Mouse (Mus musculus): ENCODE results near the gene 1110032A03Rik.
A peak's percentile ranks its signal among the peaks of the same experiment; 100 is the strongest.

1110032A03Rik gene

DNA sequence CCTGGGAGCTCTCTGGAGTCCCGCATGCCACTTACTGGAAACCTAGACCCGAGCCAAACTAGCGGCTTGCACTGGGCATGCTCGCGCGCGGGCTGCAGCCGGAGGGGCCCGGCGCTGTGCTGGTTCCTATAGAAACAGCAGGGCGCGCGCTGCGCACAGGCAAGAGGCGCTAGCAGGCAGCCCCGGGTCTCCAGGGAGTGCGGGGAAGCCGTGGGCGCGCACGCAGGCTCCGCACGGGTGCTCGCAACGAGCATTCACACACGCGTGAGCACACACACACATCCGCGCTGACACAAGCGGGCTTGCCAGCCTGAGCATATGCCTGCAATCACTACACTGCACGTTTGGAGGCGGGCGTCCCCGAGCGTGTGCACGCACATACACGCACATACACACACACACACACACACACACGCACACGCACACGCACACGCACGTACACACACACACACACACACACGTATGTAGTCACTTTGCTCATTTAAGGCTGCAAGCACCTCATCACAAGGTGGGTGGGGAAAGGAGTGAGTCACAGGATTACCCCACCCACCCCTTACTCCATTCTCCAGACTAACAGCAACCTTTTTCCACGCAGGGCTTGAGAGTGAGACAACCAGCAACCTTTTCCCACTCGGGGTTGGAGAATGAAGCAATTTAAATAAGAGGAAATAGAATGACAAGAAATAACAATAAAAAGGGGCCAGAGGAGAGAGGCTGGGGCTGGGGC is 47.2 kb downstream of the 1110032A03Rik start:
- peak; percentile 87 for DNase-seq

DNA sequence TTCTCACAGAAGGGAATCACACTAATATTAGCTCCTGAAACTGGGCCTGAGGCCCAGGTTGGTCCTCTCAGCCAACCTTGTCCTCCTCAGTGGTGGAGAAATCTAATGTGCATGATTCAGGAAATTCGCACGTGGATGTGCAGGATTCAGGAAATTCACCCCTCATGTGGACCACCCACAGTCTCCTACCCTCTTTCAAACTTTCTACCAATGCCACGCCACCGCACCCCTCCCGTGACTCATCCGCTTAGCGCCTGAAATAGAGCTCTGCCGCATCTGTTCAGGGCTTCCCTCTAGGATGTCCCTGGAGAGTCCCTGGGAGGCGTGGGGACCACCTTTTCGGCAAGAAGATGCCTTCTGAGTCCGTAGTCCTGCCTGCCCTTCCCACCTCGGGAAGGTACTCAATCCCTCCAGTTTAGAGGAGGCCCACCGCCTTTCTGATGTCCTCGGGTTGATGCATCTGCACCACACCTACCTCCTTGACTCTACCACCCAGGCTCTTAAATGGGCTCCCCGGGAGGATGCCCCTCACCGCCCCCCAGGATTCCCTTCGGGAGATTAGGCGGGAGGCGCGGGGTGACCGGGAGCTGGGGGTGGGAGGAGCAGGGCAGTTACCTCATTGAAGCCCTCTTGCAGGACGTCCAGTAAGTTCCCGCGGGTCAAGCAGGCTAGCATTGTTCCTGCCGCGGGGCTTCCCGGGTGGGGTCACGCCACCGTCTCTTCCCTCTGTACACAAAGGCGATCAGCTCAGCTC is 48.0 kb downstream of the 1110032A03Rik start:
- peak; percentile 70 for DNase-seq

- DNase-seq = peak; percentile 58
These were observed 49.3 kb downstream of the 1110032A03Rik start for GRCm38 (mm10) chr9:50725921-50726590.

DNA sequence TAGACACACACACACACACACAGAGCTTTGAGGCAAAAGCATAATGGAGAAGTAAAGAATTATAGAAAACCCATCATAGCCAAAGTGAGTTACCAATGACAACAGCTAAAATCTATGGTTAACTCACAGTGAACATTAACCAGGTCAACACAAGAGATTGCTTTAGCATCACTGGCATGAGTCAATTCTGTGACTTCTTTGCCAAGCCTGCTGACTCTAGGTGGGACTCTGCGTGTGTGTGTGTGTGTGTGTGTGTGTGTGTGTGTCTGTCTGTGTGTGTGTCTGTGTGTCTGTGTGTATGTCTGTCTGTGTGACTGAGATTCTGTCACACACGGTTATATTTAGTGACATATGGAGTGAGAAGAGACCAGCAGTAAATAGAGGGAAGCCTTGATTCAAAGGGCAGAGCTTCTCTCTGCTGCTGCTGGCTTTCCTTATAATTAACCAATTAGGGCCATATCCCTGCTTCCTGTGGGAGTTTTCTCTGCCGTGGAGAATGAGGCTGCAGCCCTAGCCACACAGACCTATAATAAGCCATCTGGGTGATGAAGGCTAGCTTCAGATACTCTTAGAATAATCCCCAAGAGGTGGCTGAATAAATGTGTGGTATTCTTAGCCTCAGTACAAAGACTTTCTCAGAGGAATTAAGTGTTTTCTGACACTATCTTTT is 50.5 kb downstream of the 1110032A03Rik start:
- DNase-seq = no peak

DNA sequence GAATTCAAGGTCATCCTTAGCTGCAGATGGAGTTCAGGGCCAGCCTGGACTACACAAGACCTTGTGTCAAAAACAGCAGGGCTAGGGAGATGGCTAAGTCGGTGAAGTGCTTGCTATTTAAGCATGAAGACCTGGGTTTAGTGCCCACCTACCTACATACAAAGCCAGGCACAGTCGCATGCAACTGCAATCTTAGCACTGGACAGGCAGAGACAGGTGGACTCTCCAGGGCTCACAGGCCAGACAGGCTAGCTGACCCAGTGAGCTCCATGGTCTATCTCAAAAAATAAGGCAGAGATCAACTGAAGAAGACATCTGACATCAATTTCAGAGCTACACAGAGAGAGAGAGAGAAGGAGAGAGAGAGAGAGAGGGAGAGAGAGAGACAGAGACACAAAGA is 51.2 kb downstream of the 1110032A03Rik start:
- peak; percentile 37 for DNase-seq

DNA sequence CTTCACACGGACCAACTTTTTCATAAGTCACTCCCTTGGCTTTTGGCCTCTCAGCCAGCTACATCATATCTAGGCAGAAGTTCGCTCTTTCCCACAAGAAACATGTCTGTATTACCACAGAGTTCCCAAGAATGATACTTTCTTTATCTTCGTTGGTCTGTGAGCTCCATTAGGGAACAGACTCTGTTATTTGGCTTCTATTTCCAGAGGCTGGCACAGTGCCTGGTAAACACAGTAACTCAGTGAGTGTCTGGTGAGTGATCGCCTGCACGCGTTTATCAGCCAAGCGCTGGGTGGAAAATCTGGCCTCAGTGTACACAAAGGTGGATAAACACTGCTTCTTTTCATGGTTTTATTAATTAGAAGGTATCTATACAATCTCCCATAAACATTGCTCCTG is 51.9 kb downstream of the 1110032A03Rik start:
- peak; percentile 85 for DNase-seq

DNA sequence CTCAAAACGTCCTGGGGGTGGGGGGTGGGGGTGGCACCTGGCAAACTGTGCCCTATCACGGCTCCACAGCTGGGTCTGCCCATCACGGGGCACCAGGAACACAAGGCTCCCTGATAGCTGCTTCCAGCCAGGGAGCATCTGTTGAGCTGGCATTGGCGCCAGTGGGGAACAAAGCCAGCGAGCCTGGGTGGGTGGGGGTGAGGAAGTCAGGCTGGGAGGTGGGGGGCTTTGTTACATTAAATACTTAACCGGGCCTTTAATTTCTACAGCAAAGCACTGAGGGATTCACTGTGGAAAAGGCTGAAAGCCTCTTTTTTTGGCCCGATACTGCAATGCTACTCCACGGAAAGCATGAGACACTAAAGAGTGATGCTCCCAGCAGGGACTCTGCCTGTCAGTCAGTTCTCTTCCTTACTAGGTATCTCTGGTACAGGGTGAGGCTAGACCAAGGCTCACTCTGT is 52.8 kb downstream of the 1110032A03Rik start:
- peak; percentile 64 for DNase-seq

DNA sequence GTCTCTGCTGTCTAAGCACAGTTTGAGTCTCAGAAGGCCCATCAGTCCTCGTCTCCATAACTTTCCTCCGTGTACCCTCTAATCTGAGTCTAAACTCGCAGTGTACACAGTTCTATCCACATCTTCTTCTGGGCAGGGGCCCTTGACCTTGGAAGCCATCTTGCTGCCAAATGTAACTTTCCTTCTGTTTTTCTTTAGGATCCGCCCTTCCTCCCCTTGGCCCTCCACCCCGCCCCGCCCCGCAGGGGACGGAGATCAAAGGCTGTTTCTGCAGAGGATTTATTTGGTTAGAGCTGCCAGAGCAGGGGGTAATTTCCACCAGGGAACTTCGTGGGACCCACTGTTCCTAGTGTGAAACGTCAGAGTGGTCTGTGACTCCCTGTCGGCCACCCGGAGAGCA is 54.3 kb downstream of the 1110032A03Rik start:
- peak; percentile 44 for DNase-seq

DNA sequence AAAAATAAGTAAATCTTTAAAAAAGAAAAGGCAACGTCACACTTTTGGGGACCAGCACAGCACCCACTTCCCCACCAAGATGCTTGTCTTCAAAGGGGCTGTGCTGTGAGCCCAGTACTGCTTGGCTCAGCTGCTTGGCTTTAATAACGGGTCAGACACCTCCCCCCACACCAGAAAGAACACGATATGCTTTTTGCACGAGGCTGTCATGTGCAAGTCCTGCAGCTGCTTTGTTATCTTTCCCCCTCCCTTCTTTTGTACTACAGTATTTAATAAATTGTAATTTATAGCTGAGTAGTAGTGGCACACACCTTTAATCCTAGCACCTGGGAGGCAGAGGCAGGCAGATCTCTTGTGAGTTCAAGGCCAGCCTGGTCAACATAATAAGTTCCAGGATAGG is 56.4 kb downstream of the 1110032A03Rik start:
- DNase-seq = no peak

DNA sequence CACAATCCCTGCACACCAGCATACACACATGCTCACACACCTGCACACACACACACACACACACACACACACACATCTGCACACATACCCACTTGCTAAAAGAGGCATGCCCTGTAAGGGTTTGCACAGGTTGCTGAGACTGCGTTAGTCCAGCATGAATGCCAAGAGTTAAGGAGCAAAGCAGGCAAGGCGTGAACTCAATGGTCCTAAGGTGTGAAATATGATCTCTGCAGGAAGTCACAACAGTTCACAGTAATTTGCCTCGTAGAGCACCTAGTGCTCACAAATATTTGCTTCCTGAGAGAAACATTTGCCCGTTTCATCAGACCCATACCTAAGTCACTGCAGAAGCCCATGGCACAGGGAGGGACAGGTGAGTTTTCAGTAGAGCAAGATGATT is 61.1 kb downstream of the 1110032A03Rik start:
- no peak for DNase-seq

Measured in cerebellum, adult 11-12 months (tissue).